Mouse (Mus musculus) hindbrain, embryonic 14.5 days (tissue): Measurements from ENCODE around the gene H2-Ab1. TPM values are rescaled to one million over a fixed set of nuclear protein-coding genes. Genes with fewer than 3 reads are reported as not detected.

Source experiments
- ATAC-seq: fragments of 200-750 bp; cut with Nextera tagmentation; 2 replicates; pipeline ENCODE4 v1.8.0; 2017; ENCODE audit warnings: moderate number of reproducible peaks, mild to moderate bottlenecking, moderate TSS enrichment, moderate library complexity; ENCODE audit not compliant: low FRiP score
- DNase-seq: peaks from one replicate; pipeline ENCODE4 v3.0.0-alpha.2; 2015; ENCODE audit warnings: low spot score
- H3K27ac ChIP-seq: fragments of 300-500 bp; sonication (generic); 2 replicates; pipeline ENCODE4 v1.5.1; 2014; ENCODE audit warnings: mild to moderate bottlenecking, moderate library complexity
- H3K27me3 ChIP-seq: fragments of 300-500 bp; sonication (generic); 2 replicates; pipeline ENCODE4 v1.6.1; 2014; ENCODE audit warnings: mild to moderate bottlenecking, low read length, mixed read lengths; ENCODE audit not compliant: control insufficient read depth, insufficient read depth
- H3K36me3 ChIP-seq: fragments of 300-500 bp; sonication (generic); replicated peaks from 2 replicates; pipeline ENCODE4 v1.6.1; 2014; ENCODE audit not compliant: control insufficient read depth, insufficient read depth
- H3K4me1 ChIP-seq: fragments of 300-500 bp; sonication (generic); replicated peaks from 2 replicates; pipeline ENCODE4 v1.6.1; 2014; ENCODE audit warnings: antibody characterized with exemption, low read length, mixed read lengths; ENCODE audit not compliant: control insufficient read depth, insufficient read depth
- H3K4me2 ChIP-seq: fragments of 300-500 bp; sonication (generic); replicated peaks from 2 replicates; pipeline ENCODE4 v1.6.1; 2014; ENCODE audit warnings: mild to moderate bottlenecking, moderate library complexity
- H3K4me3 ChIP-seq: fragments of 300-500 bp; sonication (generic); replicated peaks from 2 replicates; pipeline ENCODE4 v1.5.1; 2014; ENCODE audit warnings: mild to moderate bottlenecking, low read length
- H3K9ac ChIP-seq: fragments of 300-500 bp; sonication (generic); 2 replicates; pipeline ENCODE4 v1.6.1; 2014
- H3K9me3 ChIP-seq: fragments of 300-500 bp; sonication (generic); 2 replicates; pipeline ENCODE4 v1.6.1; 2016; ENCODE audit warnings: low read length; ENCODE audit not compliant: control insufficient read depth
- WGBS: fragments of 180-500 bp; shearing (Covaris S2); extraction: QIAGEN DNeasy Blood & Tissue Kit; methylation state at CpG from one replicate; pipeline ENCODE4 v1.1.7; 2014; 5-methylcytosine and 5-hydroxymethylcytosine counted together
- polyA plus RNA-seq: library from polyadenylated mRNA; unstranded; fragments of >200 nt; fragmentation: Nextera tagmentation; extraction: Ambion mirVana; gene quantifications from 2 replicates; pipeline ENCODE4 v1.2.1, GENCODE M21; 2014

Gene H2-Ab1
- polyA plus RNA-seq, 1 experiment from 2014 or later: 1.8 TPM

- H3K27ac ChIP-seq: no peak overlapping the region
- H3K4me2 ChIP-seq: no peak overlapping the region
- 50% methylated on average over 9 of the region's 9 CpGs for WGBS
- H3K27me3 ChIP-seq: no peaks in the 10 kb centered on the region
- no peak overlapping the region for H3K9ac ChIP-seq
- peak; percentile 66 for DNase-seq
- H3K9me3 ChIP-seq: no peaks in the 10 kb centered on the region
- no peaks in the 10 kb centered on the region for H3K4me1 ChIP-seq
- H3K4me3 ChIP-seq: no peak overlapping the region
- no peak for ATAC-seq
- no peaks in the 10 kb centered on the region for H3K36me3 ChIP-seq
Measured at GRCm38 (mm10) chr17:34234926-34235325, 22.6 kb upstream of the H2-Ab1 start.

GRCm38 (mm10) chr17:34236691-34237090 is 20.8 kb upstream of the H2-Ab1 start:
- no peak overlapping the region for H3K9ac ChIP-seq
- H3K4me3 ChIP-seq: no peak overlapping the region
- H3K27me3 ChIP-seq: no peaks in the 10 kb centered on the region
- DNase-seq: no peak
- H3K36me3 ChIP-seq: no peaks in the 10 kb centered on the region
- no peak overlapping the region for H3K4me2 ChIP-seq
- 0 out of 2 replicates have a peak, but pooled peaks cover under 1% of the 10 kb centered on the region for H3K9me3 ChIP-seq
- WGBS: 86% methylated on average over 5 of the region's 5 CpGs
- no peak overlapping the region for H3K27ac ChIP-seq
- ATAC-seq: no peak
- no peaks in the 10 kb centered on the region for H3K4me1 ChIP-seq

- Histone ChIP-seq H3K36me3 (no peaks in the 10 kb centered on the region), H3K27ac (no peak overlapping the region), H3K9ac (no peak overlapping the region), H3K9me3 (0 out of 2 replicates have a peak, but pooled peaks cover 2% of the 10 kb centered on the region), H3K27me3 (no peaks in the 10 kb centered on the region), H3K4me1 (no peaks in the 10 kb centered on the region), H3K4me3 (no peak overlapping the region), H3K4me2 (no peak overlapping the region)
- no peak for DNase-seq
- 81% methylated on average over 3 of the region's 3 CpGs for WGBS
- ATAC-seq: no peak
Measured at GRCm38 (mm10) chr17:34237741-34238140, 19.7 kb upstream of the H2-Ab1 start.

- Histone ChIP-seq H3K27ac (no peak within 1 kb of the TSS), H3K27me3 (no peaks in the 10 kb centered on the region), H3K4me3 (no peak within 1 kb of the TSS), H3K4me2 (no peak within 1 kb of the TSS), H3K9me3 (0 out of 2 replicates have a peak, but pooled peaks cover 2% of the 10 kb centered on the region), H3K4me1 (no peaks in the 10 kb centered on the region), H3K9ac (no peak within 1 kb of the TSS), H3K36me3 (no peaks in the 10 kb centered on the region)
- DNase-seq (peak; percentile 74), ATAC-seq (no peak)
- WGBS: 60% methylated on average over 3 of the region's 3 CpGs
Measured at GRCm38 (mm10) chr17:34238706-34239105, 18.8 kb upstream of the H2-Ab1 start, which contains the start of gene H2-Ob. Gene H2-Ob, plus strand, starts transcription at chr17:34238903.

GRCm38 (mm10) chr17:34239601-34240041 is 17.9 kb upstream of the H2-Ab1 start:
- 72% methylated on average over 10 of the region's 10 CpGs for WGBS
- Histone ChIP-seq H3K27ac (no peak overlapping the region), H3K9ac (no peak overlapping the region), H3K36me3 (no peaks in the 10 kb centered on the region), H3K4me3 (no peak overlapping the region), H3K27me3 (no peaks in the 10 kb centered on the region), H3K9me3 (0 out of 2 replicates have a peak, but pooled peaks cover 2% of the 10 kb centered on the region), H3K4me2 (no peak overlapping the region), H3K4me1 (no peaks in the 10 kb centered on the region)
- ATAC-seq (no peak), DNase-seq (no peak)

GRCm38 (mm10) chr17:34240366-34240765 is 17.1 kb upstream of the H2-Ab1 start:
- Histone ChIP-seq H3K9ac (no peak overlapping the region), H3K4me2 (no peak overlapping the region), H3K4me1 (no peaks in the 10 kb centered on the region), H3K4me3 (no peak overlapping the region), H3K9me3 (0 out of 2 replicates have a peak, but pooled peaks cover 2% of the 10 kb centered on the region), H3K27ac (no peak overlapping the region), H3K27me3 (no peaks in the 10 kb centered on the region), H3K36me3 (no peaks in the 10 kb centered on the region)
- ATAC-seq (no peak), DNase-seq (no peak)
- 71% methylated on average over 3 of the region's 3 CpGs for whole genome bisulfite sequencing

- Histone ChIP-seq H3K27me3 (no peaks in the 10 kb centered on the region), H3K4me2 (no peak overlapping the region), H3K36me3 (no peaks in the 10 kb centered on the region), H3K9me3 (0 out of 2 replicates have a peak, but pooled peaks cover 2% of the 10 kb centered on the region), H3K9ac (no peak overlapping the region), H3K4me3 (no peak overlapping the region), H3K27ac (no peak overlapping the region), H3K4me1 (no peaks in the 10 kb centered on the region)
- DNase-seq: no peak
- ATAC-seq: no peak
- WGBS: 86% methylated on average over 6 of the region's 6 CpGs
Measured at GRCm38 (mm10) chr17:34240916-34241315, 16.6 kb upstream of the H2-Ab1 start.

- ATAC-seq: no peak
- no peak overlapping the region for H3K4me2 ChIP-seq
- H3K36me3 ChIP-seq: no peaks in the 10 kb centered on the region
- no peaks in the 10 kb centered on the region for H3K4me1 ChIP-seq
- 80% methylated on average over 4 of the region's 4 CpGs for WGBS
- DNase-seq: no peak
- H3K4me3 ChIP-seq: no peak overlapping the region
- H3K9me3 ChIP-seq: 0 out of 2 replicates have a peak, but pooled peaks cover 2% of the 10 kb centered on the region
- H3K9ac ChIP-seq: no peak overlapping the region
- H3K27ac ChIP-seq: no peak overlapping the region
- no peaks in the 10 kb centered on the region for H3K27me3 ChIP-seq
Measured at GRCm38 (mm10) chr17:34244656-34245055, 12.8 kb upstream of the H2-Ab1 start.

GRCm38 (mm10) chr17:34247047-34247446 is 10.4 kb upstream of the H2-Ab1 start:
- H3K4me3 ChIP-seq: no peak overlapping the region
- H3K4me2 ChIP-seq: no peak overlapping the region
- WGBS: 90% methylated on average over 3 of the region's 3 CpGs
- DNase-seq (no peak), ATAC-seq (no peak)
- H3K9me3 ChIP-seq: no peaks in the 10 kb centered on the region
- H3K27me3 ChIP-seq: no peaks in the 10 kb centered on the region
- no peak overlapping the region for H3K9ac ChIP-seq
- no peaks in the 10 kb centered on the region for H3K36me3 ChIP-seq
- H3K27ac ChIP-seq: no peak overlapping the region
- no peaks in the 10 kb centered on the region for H3K4me1 ChIP-seq

GRCm38 (mm10) chr17:34248764-34249163 is 8.7 kb upstream of the H2-Ab1 start:
- Histone ChIP-seq H3K4me2 (no peak overlapping the region), H3K4me1 (no peaks in the 10 kb centered on the region), H3K27me3 (no peaks in the 10 kb centered on the region), H3K4me3 (no peak overlapping the region), H3K36me3 (no peaks in the 10 kb centered on the region), H3K9me3 (no peaks in the 10 kb centered on the region), H3K9ac (no peak overlapping the region), H3K27ac (no peak overlapping the region)
- WGBS: 80% methylated on average over 2 of the region's 2 CpGs
- ATAC-seq (no peak), DNase-seq (no peak)
